Mouse (Mus musculus) MEL (cell line): Measurements from ENCODE around the gene Itga2b. TPM values are rescaled to one million over a fixed set of nuclear protein-coding genes. Genes with fewer than 3 reads are reported as not detected.

Experiments
- DNase-seq: peaks from one replicate; pipeline ENCODE4 v3.0.0; 2011; ENCODE audit warnings: low read depth, low spot score
- H3K27ac ChIP-seq: 2 replicates; pipeline ENCODE4 v1.5.1; 2012; ENCODE audit warnings: low read depth, mild to moderate bottlenecking, control low read depth, low read length, moderate library complexity; ENCODE audit not compliant: control insufficient read depth
- H3K27me3 ChIP-seq, 2 experiments: fragments of 150-350 bp in 1 of 2; sonication (generic) in 1 of 2; 2 replicates each; pipeline ENCODE4 v1.6.1; 2012; ENCODE audit warnings: low read length in 2 of 2, mild to moderate bottlenecking in 2 of 2, improper control_type of control experiment in 1 of 2, moderate library complexity in 1 of 2; ENCODE audit not compliant: insufficient read depth in 2 of 2, control insufficient read depth in 1 of 2
- H3K36me3 ChIP-seq, 2 experiments: 2 replicates each; pipeline ENCODE4 v1.6.1; 2012 to 2014; ENCODE audit warnings: low read length in 2 of 2, improper control_type of control experiment in 1 of 2, inconsistent platforms in 1 of 2, mild to moderate bottlenecking in 1 of 2; ENCODE audit not compliant: insufficient read depth in 2 of 2, control insufficient read depth in 1 of 2
- H3K4me1 ChIP-seq, 2 experiments: fragments of 150-350 bp in 1 of 2; sonication (generic) in 1 of 2; 2 replicates each; pipeline ENCODE4 v1.6.1; 2012; ENCODE audit warnings: low read length in 2 of 2, improper control_type of control experiment in 1 of 2, mild to moderate bottlenecking in 1 of 2; ENCODE audit not compliant: insufficient read depth in 2 of 2, control insufficient read depth in 1 of 2
- H3K4me3 ChIP-seq, 2 experiments: fragments of 150-350 bp in 1 of 2; sonication (generic) in 1 of 2; 2 replicates each; pipeline ENCODE4 v1.5.1; 2012; ENCODE audit warnings: low read depth in 2 of 2, low read length in 2 of 2, mild to moderate bottlenecking in 2 of 2, moderate library complexity in 2 of 2, control low read depth in 1 of 2, improper control_type of control experiment in 1 of 2; ENCODE audit not compliant: control insufficient read depth in 1 of 2, insufficient read depth in 1 of 2
- H3K79me2 ChIP-seq: 2 replicates; pipeline ENCODE4 v1.6.1; 2012; ENCODE audit warnings: mild to moderate bottlenecking, low read length, moderate library complexity; ENCODE audit not compliant: control insufficient read depth, poor library complexity, insufficient read depth
- H3K9ac ChIP-seq: 2 replicates; pipeline ENCODE4 v1.6.1; 2012; ENCODE audit warnings: low read depth, mild to moderate bottlenecking, control low read depth, low read length, moderate library complexity; ENCODE audit not compliant: control insufficient read depth, poor library complexity, severe bottlenecking
- H3K9me3 ChIP-seq: fragments of 150-350 bp; sonication (generic); replicated peaks from 2 replicates; pipeline ENCODE4 v1.6.1; 2012; ENCODE audit warnings: mild to moderate bottlenecking, low read length, improper control_type of control experiment, moderate library complexity; ENCODE audit not compliant: insufficient read depth
- BHLHE40 ChIP-seq: IDR thresholded peaks from 2 replicates; pipeline ENCODE4 v1.6.1; 2012; ENCODE audit warnings: low read depth, mild to moderate bottlenecking, inconsistent platforms, low read length, improper control_type of control experiment, borderline replicate concordance
- CHD1 ChIP-seq: IDR thresholded peaks from 2 replicates; pipeline ENCODE4 v1.6.1; 2012; ENCODE audit warnings: low read depth, mild to moderate bottlenecking, inconsistent platforms, low read length, improper control_type of control experiment
- CHD2 ChIP-seq: IDR thresholded peaks from 2 replicates; pipeline ENCODE4 v1.6.1; 2011; ENCODE audit warnings: low read length, improper control_type of control experiment
- CTCF ChIP-seq, 3 experiments: IDR thresholded peaks in 2 of 3; conservative IDR thresholded peaks in 1 of 3; 2 replicates each; pipeline ENCODE4 v1.5.1; 2011 to 2012; ENCODE audit warnings: low read length in 3 of 3, low read depth in 2 of 3, mild to moderate bottlenecking in 2 of 3, improper control_type of control experiment in 1 of 3, inconsistent platforms in 1 of 3, mixed read lengths in 1 of 3, moderate library complexity in 1 of 3; ENCODE audit not compliant: control insufficient read depth in 1 of 3, insufficient read depth in 1 of 3, poor library complexity in 1 of 3, severe bottlenecking in 1 of 3
- E2F4 ChIP-seq: IDR thresholded peaks from 2 replicates; pipeline ENCODE4 v1.6.1; 2011; ENCODE audit warnings: low read depth, low read length, improper control_type of control experiment, borderline replicate concordance
- ELF1 ChIP-seq: IDR thresholded peaks from 2 replicates; pipeline ENCODE4 v1.6.1; 2014; ENCODE audit warnings: low read depth, mild to moderate bottlenecking, inconsistent platforms, low read length, improper control_type of control experiment, moderate library complexity
- EP300 ChIP-seq, 2 experiments: IDR thresholded peaks; 2 replicates each; pipeline ENCODE4 v1.6.1; 2011; ENCODE audit warnings: improper control_type of control experiment in 2 of 2, low read length in 2 of 2, low read depth in 1 of 2, mild to moderate bottlenecking in 1 of 2
- ETS1 ChIP-seq: IDR thresholded peaks from 2 replicates; pipeline ENCODE4 v1.6.1; 2012; ENCODE audit warnings: low read depth, mild to moderate bottlenecking, inconsistent platforms, low read length, improper control_type of control experiment, moderate library complexity
- GABPA ChIP-seq: IDR thresholded peaks from 2 replicates; pipeline ENCODE4 v1.6.1; 2012; ENCODE audit warnings: low read depth, mild to moderate bottlenecking, inconsistent platforms, low read length, improper control_type of control experiment, moderate library complexity
- GATA1 ChIP-seq: IDR thresholded peaks from 2 replicates; pipeline ENCODE4 v1.6.1; 2011; ENCODE audit warnings: low read depth, low read length, improper control_type of control experiment
- HCFC1 ChIP-seq: IDR thresholded peaks from 2 replicates; pipeline ENCODE4 v1.6.1; 2012; ENCODE audit warnings: low read depth, mild to moderate bottlenecking, inconsistent platforms, low read length, improper control_type of control experiment, moderate library complexity
- JUND ChIP-seq: IDR thresholded peaks from 2 replicates; pipeline ENCODE4 v1.6.1; 2011; ENCODE audit warnings: low read depth, mild to moderate bottlenecking, improper control_type of control experiment, low read length
- KAT2A ChIP-seq: conservative IDR thresholded peaks from 2 replicates; pipeline ENCODE4 v1.6.1; 2012; ENCODE audit warnings: low read depth, low read length, improper control_type of control experiment, inconsistent platforms
- MAX ChIP-seq: IDR thresholded peaks from 2 replicates; pipeline ENCODE4 v1.6.1; 2011; ENCODE audit warnings: low read length, improper control_type of control experiment
- MAZ ChIP-seq: IDR thresholded peaks from 2 replicates; pipeline ENCODE4 v1.6.1; 2012; ENCODE audit warnings: low read depth, mild to moderate bottlenecking, inconsistent platforms, low read length, improper control_type of control experiment
- MEF2A ChIP-seq: IDR thresholded peaks from 2 replicates; pipeline ENCODE4 v1.6.1; 2014; ENCODE audit warnings: low read depth, mild to moderate bottlenecking, inconsistent platforms, low read length, improper control_type of control experiment; ENCODE audit not compliant: poor library complexity, insufficient replicate concordance, severe bottlenecking; ENCODE audit errors: extremely low read depth
- MXI1 ChIP-seq: IDR thresholded peaks from 2 replicates; pipeline ENCODE4 v1.6.1; 2011; ENCODE audit warnings: mild to moderate bottlenecking, low read depth, low read length, improper control_type of control experiment
- MYB ChIP-seq: IDR thresholded peaks from 2 replicates; pipeline ENCODE4 v1.6.1; 2011; ENCODE audit warnings: mild to moderate bottlenecking, low read depth, low read length, improper control_type of control experiment
- MYC ChIP-seq: IDR thresholded peaks from 2 replicates; pipeline ENCODE4 v1.6.1; 2011; ENCODE audit warnings: low read depth, mild to moderate bottlenecking, low read length, improper control_type of control experiment, moderate library complexity
- NELFE ChIP-seq: IDR thresholded peaks from 2 replicates; pipeline ENCODE4 v1.6.1; 2011; ENCODE audit warnings: low read depth, low read length, improper control_type of control experiment
- NRF1 ChIP-seq: IDR thresholded peaks from 2 replicates; pipeline ENCODE4 v1.6.1; 2014; ENCODE audit warnings: low read depth, mild to moderate bottlenecking, inconsistent platforms, low read length, improper control_type of control experiment, moderate library complexity; ENCODE audit not compliant: poor library complexity, insufficient read depth, severe bottlenecking
- POLR2A ChIP-seq, 2 experiments: IDR thresholded peaks; 2 replicates each; pipeline ENCODE4 v1.6.1; 2011 to 2012; ENCODE audit warnings: low read length in 2 of 2, mild to moderate bottlenecking in 2 of 2, control low read depth in 1 of 2, improper control_type of control experiment in 1 of 2, low read depth in 1 of 2, moderate library complexity in 1 of 2; ENCODE audit not compliant: control insufficient read depth in 1 of 2, insufficient read depth in 1 of 2, poor library complexity in 1 of 2
- POLR2AphosphoS2 ChIP-seq: IDR thresholded peaks from 2 replicates; pipeline ENCODE4 v1.6.1; 2011; ENCODE audit warnings: low read length, improper control_type of control experiment
- POLR2AphosphoS5 ChIP-seq: IDR thresholded peaks from 2 replicates; pipeline ENCODE4 v1.6.1; 2012; ENCODE audit warnings: low read depth, borderline replicate concordance, mild to moderate bottlenecking, inconsistent platforms, low read length, moderate library complexity, mixed read lengths
- RAD21 ChIP-seq: IDR thresholded peaks from 2 replicates; pipeline ENCODE4 v1.6.1; 2011; ENCODE audit warnings: mild to moderate bottlenecking, low read depth, low read length, improper control_type of control experiment
- RCOR1 ChIP-seq: IDR thresholded peaks from 2 replicates; pipeline ENCODE4 v1.6.1; 2012; ENCODE audit warnings: low read depth, mild to moderate bottlenecking, inconsistent platforms, low read length, improper control_type of control experiment
- SIN3A ChIP-seq: IDR thresholded peaks from 2 replicates; pipeline ENCODE4 v1.6.1; 2012; ENCODE audit warnings: low read length, improper control_type of control experiment, inconsistent platforms
- SMC3 ChIP-seq: IDR thresholded peaks from 2 replicates; pipeline ENCODE4 v1.6.1; 2011; ENCODE audit warnings: low read depth, low read length, improper control_type of control experiment
- TAL1 ChIP-seq: IDR thresholded peaks from 2 replicates; pipeline ENCODE4 v1.6.1; 2012; ENCODE audit warnings: mild to moderate bottlenecking, inconsistent platforms, low read length, moderate library complexity, mixed read lengths
- TBP ChIP-seq: IDR thresholded peaks from 2 replicates; pipeline ENCODE4 v1.8.0; 2011; ENCODE audit warnings: low read depth, low read length, improper control_type of control experiment
- TCF12 ChIP-seq: IDR thresholded peaks from 2 replicates; pipeline ENCODE4 v1.6.1; 2014; ENCODE audit warnings: low read depth, mild to moderate bottlenecking, inconsistent platforms, low read length, improper control_type of control experiment, moderate library complexity
- UBTF ChIP-seq: IDR thresholded peaks from 2 replicates; pipeline ENCODE4 v1.6.1; 2012; ENCODE audit warnings: low read depth, mild to moderate bottlenecking, inconsistent platforms, low read length, improper control_type of control experiment, moderate library complexity, borderline replicate concordance; ENCODE audit not compliant: insufficient read depth
- USF1 ChIP-seq: IDR thresholded peaks from 2 replicates; pipeline ENCODE4 v1.6.1; 2014; ENCODE audit warnings: low read depth, mild to moderate bottlenecking, inconsistent platforms, low read length, improper control_type of control experiment, moderate library complexity
- USF2 ChIP-seq, 2 experiments: IDR thresholded peaks; 2 replicates each; pipeline ENCODE4 v1.6.1; 2011 to 2012; ENCODE audit warnings: improper control_type of control experiment in 2 of 2, low read length in 2 of 2, borderline replicate concordance in 1 of 2, inconsistent platforms in 1 of 2, low read depth in 1 of 2, mild to moderate bottlenecking in 1 of 2; ENCODE audit not compliant: insufficient read depth in 1 of 2
- ZKSCAN1 ChIP-seq: IDR thresholded peaks from 2 replicates; pipeline ENCODE4 v1.6.1; 2012; ENCODE audit warnings: low read depth, mild to moderate bottlenecking, inconsistent platforms, low read length, improper control_type of control experiment, moderate library complexity
- ZMIZ1 ChIP-seq: IDR thresholded peaks from 2 replicates; pipeline ENCODE4 v1.6.1; 2012; ENCODE audit warnings: low read depth, mild to moderate bottlenecking, inconsistent platforms, low read length, improper control_type of control experiment, moderate library complexity
- ZNF384 ChIP-seq: IDR thresholded peaks from 2 replicates; pipeline ENCODE4 v1.6.1; 2012; ENCODE audit warnings: low read depth, mild to moderate bottlenecking, inconsistent platforms, low read length, improper control_type of control experiment
- polyA plus RNA-seq, 2 experiments: library from polyadenylated mRNA; stranded (reverse) in 1 of 2; unstranded in 1 of 2; fragments of >175 nt in 1 of 2; fragments of >200 nt in 1 of 2; gene quantifications; 2 replicates each; pipeline versions ENCODE4 v1.2.1 to v1.2.4; 2012; ENCODE audit warnings: low replicate concordance in 2 of 2, low read depth in 1 of 2; ENCODE audit not compliant: insufficient read length in 2 of 2, insufficient read depth in 1 of 2, missing spikeins in 1 of 2
- total RNA-seq: library from RNA; depleted of rRNA; stranded (reverse); fragments of 300-350 nt; gene quantifications from 2 replicates; pipeline ENCODE4 v1.2.3, GENCODE M21; 2012

Gene Itga2b
- total and polyA plus RNA-seq, 3 experiments = 10.7 to 55.7 TPM; not detected in 1

DNA sequence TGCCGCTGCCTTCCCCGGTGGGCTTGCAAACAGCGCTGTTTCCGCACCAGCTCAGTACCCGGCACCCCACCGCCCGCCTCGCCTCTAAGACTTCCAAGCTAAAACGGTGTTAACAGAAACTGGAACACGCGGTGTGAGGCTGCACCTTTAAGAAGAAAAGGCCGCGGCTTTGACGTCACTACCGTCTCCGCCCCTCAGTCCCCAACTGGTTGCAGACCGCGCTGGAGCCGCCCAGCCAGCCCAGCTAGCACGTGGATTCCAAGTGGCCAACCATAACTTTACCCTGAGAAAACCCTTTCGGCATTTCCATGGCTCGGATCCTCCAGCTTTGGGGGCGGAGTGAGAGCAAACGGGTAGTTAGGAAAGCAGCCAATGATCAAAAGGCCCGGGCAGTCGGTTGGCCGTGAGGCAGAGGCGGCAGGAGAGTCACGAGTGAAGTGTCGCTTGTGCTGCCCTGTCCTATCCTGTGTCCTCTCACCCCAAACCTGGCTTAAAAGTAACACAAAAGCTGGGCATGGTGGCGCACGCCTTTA lies 61.5 kb downstream of the Itga2b start:
- DNase-seq = peak; percentile 100

DNA sequence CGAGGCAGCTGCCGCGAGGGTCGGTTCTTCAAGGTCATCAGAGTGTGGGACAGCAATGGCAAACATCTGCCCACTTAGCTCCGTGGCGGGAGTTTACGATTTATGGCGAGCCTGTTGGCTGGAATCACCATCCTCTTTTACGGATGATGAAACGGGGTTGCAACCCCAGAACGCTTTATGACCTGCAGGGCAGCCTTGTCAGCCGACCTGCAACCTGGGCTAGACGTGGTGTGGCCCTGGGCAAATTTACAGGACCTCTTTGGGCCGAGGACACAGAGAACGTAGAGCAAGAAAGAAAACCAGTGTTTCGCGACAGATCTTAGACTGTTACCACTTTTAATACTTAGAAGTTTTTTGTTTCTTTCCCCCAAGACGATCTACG lies 62.1 kb downstream of the Itga2b start, which contains the start of gene Slc25a39:
Gene Slc25a39 (minus strand): TSS at position 113 of the 382 bp plus-strand sequence.
- peaks cover 11 to 22% of the 10 kb centered on the region in 2 experiments for H3K4me1 ChIP-seq
- H3K27ac ChIP-seq = peak within 1 kb of the TSS; percentile 97
- H3K9me3 ChIP-seq = no peaks in the 10 kb centered on the region
- DNase-seq = peak; percentile 90
- H3K27me3 ChIP-seq = no peaks in the 10 kb centered on the region
- peaks cover 0 to 14% of the 10 kb centered on the region in 2 experiments; a peak in 2 of 4 replicates for H3K36me3 ChIP-seq
- peak within 1 kb of the TSS; percentile 87 for H3K9ac ChIP-seq
- peaks cover 19% of the 10 kb centered on the region for H3K79me2 ChIP-seq
- peak within 1 kb of the TSS; percentile 80 to 92 for H3K4me3 ChIP-seq
- TF ChIP-seq JUND (no peak), NRF1 (no peak), KAT2A (peak; percentile 51; the same call in 1 of the 2 replicates), EP300 (IDR thresholded peaks at IDR 0.05; ENCODE audit: low read depth in 1 of 2, low read length in 2 of 2) (no peak), POLR2AphosphoS5 (no peak), POLR2A (IDR thresholded peaks at IDR 0.05; ENCODE audit: control insufficient read depth in 1 of 2, insufficient read depth in 1 of 2, low read depth in 1 of 2, low read length in 2 of 2, poor library complexity in 1 of 2) (peak; percentile 14 to 77; a peak in 2 of 4 replicates), CHD2 (no peak), ZMIZ1 (no peak), E2F4 (no peak; the same call in 1 of the 2 replicates), TBP (0 out of 2 replicates have a peak, but pooled peaks have one; percentile 33), MAX (no peak), GABPA (no peak), MAZ (peak; percentile 13; the same call in 1 of the 2 replicates), RCOR1 (no peak), MYB (no peak), ETS1 (no peak)

More for the DNA sequence above, 61.5 kb downstream of the Itga2b start:
- Histone ChIP-seq H3K9ac (peak overlapping the region; percentile 87), H3K36me3 (peaks cover 0 to 14% of the 10 kb centered on the region in 2 experiments; a peak in 2 of 4 replicates), H3K27me3 (no peaks in the 10 kb centered on the region), H3K27ac (peak overlapping the region; percentile 97), H3K4me3 (peak overlapping the region; percentile 58 to 75), H3K79me2 (peaks cover 19% of the 10 kb centered on the region), H3K9me3 (no peaks in the 10 kb centered on the region), H3K4me1 (peaks cover 11 to 22% of the 10 kb centered on the region in 2 experiments)
- TF ChIP-seq JUND (no peak), MAX (peak; percentile 99), TCF12 (peak; percentile 95), POLR2AphosphoS5 (no peak; the same call in 1 of the 2 replicates), ZKSCAN1 (no peak), CTCF (IDR thresholded peaks at IDR 0.05 in 2 of 3, conservative IDR thresholded peaks at IDR 0.05 in 1 of 3; ENCODE audit: control insufficient read depth in 1 of 3, insufficient read depth in 1 of 3, low read depth in 2 of 3, low read length in 3 of 3, poor library complexity in 1 of 3, severe bottlenecking in 1 of 3) (no peak), POLR2AphosphoS2 (peak; percentile 89), RAD21 (no peak), UBTF (0 out of 2 replicates have a peak, but pooled peaks have one; percentile 68), CHD1 (no peak), MEF2A (peak; percentile 72; the same call in 1 of the 2 replicates), MYC (peak; percentile 100), ETS1 (peak; percentile 79), USF2 (IDR thresholded peaks at IDR 0.05; ENCODE audit: borderline replicate concordance in 1 of 2, insufficient read depth in 1 of 2, low read depth in 1 of 2, low read length in 2 of 2) (no peak), MYB (peak; percentile 62), NELFE (peak; percentile 98), MXI1 (peak; percentile 99), RCOR1 (no peak), SIN3A (peak; percentile 100), TBP (peak; percentile 98), KAT2A (peak; percentile 64; the same call in 1 of the 2 replicates), TAL1 (no peak), GATA1 (no peak), ZNF384 (peak; percentile 43; the same call in 1 of the 2 replicates), SMC3 (no peak), USF1 (peak; percentile 90), BHLHE40 (peak; percentile 94), MAZ (peak; percentile 75; the same call in 1 of the 2 replicates), E2F4 (0 out of 2 replicates have a peak, but pooled peaks have one; percentile 63), ZMIZ1 (peak; percentile 99), NRF1 (0 out of 2 replicates have a peak, but pooled peaks have one; percentile 42), CHD2 (no peak), POLR2A (IDR thresholded peaks at IDR 0.05; ENCODE audit: control insufficient read depth in 1 of 2, insufficient read depth in 1 of 2, low read depth in 1 of 2, low read length in 2 of 2, poor library complexity in 1 of 2) (peak; percentile 89 to 95), HCFC1 (peak; percentile 91), EP300 (IDR thresholded peaks at IDR 0.05; ENCODE audit: low read depth in 1 of 2, low read length in 2 of 2) (peak in 1 of 2 experiments; percentile 71; a peak in 2 of 4 replicates), ELF1 (peak; percentile 76)
